Mouse (Mus musculus) small intestine, adult 2 months (tissue): ENCODE data around the gene Zdhhc18. TPM values are rescaled to one million over a fixed set of nuclear protein-coding genes. Genes with fewer than 3 reads are reported as not detected.

Experiments used
- H3K27ac ChIP-seq: fragments of 200-500 bp; 2 replicates; pipeline ENCODE4 v1.5.1; 2012; ENCODE audit warnings: low read depth, low read length, control low read depth, inconsistent platforms; ENCODE audit not compliant: insufficient read depth
- H3K27me3 ChIP-seq: fragments of 200-500 bp; 2 replicates; pipeline ENCODE4 v1.6.1; 2012; ENCODE audit warnings: mild to moderate bottlenecking, moderate library complexity, low read length, inconsistent platforms; ENCODE audit not compliant: control insufficient read depth, insufficient read depth
- H3K36me3 ChIP-seq: fragments of 200-500 bp; 2 replicates; pipeline ENCODE4 v1.6.1; 2012; ENCODE audit warnings: mild to moderate bottlenecking, low read length, control low read depth, inconsistent platforms; ENCODE audit not compliant: control insufficient read depth, insufficient read depth
- H3K4me1 ChIP-seq: fragments of 200-500 bp; 2 replicates; pipeline ENCODE4 v1.6.1; 2012; ENCODE audit warnings: low read length, inconsistent platforms, mixed read lengths; ENCODE audit not compliant: control insufficient read depth, insufficient read depth, insufficient read length
- H3K4me3 ChIP-seq: fragments of 200-500 bp; 2 replicates; pipeline ENCODE4 v1.5.1; 2012; ENCODE audit warnings: low read depth, mild to moderate bottlenecking, control low read depth, inconsistent platforms, low read length, moderate library complexity
- CTCF ChIP-seq: fragments of 200-500 bp; IDR thresholded peaks from 2 replicates; pipeline ENCODE4 v1.5.1; 2012; ENCODE audit warnings: low read depth, mild to moderate bottlenecking, control low read depth, inconsistent platforms, low read length, moderate library complexity, mixed read lengths; ENCODE audit not compliant: insufficient replicate concordance, insufficient read length; ENCODE audit errors: extremely low read depth
- POLR2A ChIP-seq: fragments of 200-500 bp; IDR thresholded peaks from 2 replicates; pipeline ENCODE4 v1.6.1; 2012; ENCODE audit warnings: low read depth, mild to moderate bottlenecking, control low read depth, inconsistent platforms, low read length, moderate library complexity
- WGBS: fragments of 180-500 bp; shearing (Covaris S2); methylation state at CpG from one replicate; pipeline ENCODE4 v1.1.7; 2018; 5-methylcytosine and 5-hydroxymethylcytosine counted together
- polyA plus RNA-seq: library from polyadenylated mRNA; depleted of rRNA; stranded (reverse); fragments of >200 nt; gene quantifications from 2 replicates; pipeline ENCODE4 v1.2.3, GENCODE M21; 2012; rRNA removed

Gene Zdhhc18
- 18.7 and 36.7 TPM in 2 replicates for polyA plus RNA-seq

DNA sequence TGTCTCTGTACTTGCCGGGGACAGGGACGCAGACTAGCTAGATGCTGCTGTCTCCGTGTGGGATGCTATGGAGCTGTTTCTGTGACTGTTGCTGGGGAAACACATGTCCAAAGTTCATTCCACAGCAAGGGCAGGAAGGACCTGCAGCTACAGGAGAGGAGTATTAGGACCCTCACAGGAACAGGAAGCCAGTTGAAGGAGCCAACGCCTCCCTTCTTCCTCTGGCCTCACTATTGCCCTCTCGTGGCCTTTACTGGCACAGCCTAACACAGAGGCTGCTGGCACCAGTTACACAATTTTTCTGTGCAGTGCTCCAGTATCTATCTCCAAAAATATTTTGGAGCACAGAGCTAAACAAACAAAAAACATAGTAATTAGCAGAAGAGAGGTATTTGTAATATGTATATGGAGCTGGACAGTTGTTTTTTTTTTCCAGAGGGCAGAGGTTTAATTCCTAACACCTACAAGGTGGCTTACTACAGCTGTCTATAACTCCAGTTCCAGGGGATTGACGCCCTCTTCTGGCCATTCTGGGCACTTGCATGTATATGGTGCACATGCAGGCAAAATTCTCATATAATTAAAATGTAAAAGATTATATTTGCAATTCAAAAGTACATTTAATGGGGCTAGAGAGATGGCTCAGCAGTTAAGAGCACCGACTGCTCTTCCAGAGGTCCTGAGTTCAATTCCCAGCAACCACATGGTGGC, at the start of gene Zdhhc18:
Gene Zdhhc18 (minus strand): TSS at position 166 of the 711 bp plus-strand sequence.
- TF ChIP-seq POLR2A: 0 out of 2 replicates have a peak, but pooled peaks have one; percentile 37
- peak; percentile 94; the same call in 1 of the 2 replicates for TF ChIP-seq CTCF
- Histone ChIP-seq H3K27ac (peak within 1 kb of the TSS; percentile 52), H3K4me1 (peaks cover 3% of the 10 kb centered on the region; the same call in 1 of the 2 replicates), H3K4me3 (peak within 1 kb of the TSS; percentile 61), H3K36me3 (no peaks in the 10 kb centered on the region), H3K27me3 (no peaks in the 10 kb centered on the region)
- 28% methylated on average over 7 of the region's 7 CpGs for WGBS

DNA sequence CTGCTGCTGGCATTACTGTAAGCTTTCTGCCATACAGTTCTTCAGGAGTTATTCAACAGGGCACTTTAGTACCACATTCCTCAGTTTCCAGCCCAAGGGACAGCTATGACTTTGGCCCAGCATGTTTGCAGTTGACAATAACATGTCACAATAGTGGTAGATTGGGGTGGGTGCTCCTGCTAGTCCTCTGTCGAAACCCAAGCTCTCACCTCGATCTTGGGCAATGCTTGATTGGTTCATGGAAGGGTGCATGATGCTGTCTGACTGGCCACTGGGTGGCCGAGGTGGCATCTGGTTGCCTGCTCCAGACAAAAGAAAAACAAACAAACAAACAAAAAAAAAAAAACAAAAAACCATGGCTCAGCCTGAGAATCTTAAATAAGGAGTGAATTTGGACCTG, 45.4 kb upstream of the Zdhhc18 start:
- no peak overlapping the region for H3K27ac ChIP-seq
- TF ChIP-seq CTCF: no peak
- TF ChIP-seq POLR2A: no peak
- WGBS: 74% methylated on average over 3 of the region's 3 CpGs
- H3K27me3 ChIP-seq: no peaks in the 10 kb centered on the region
- H3K4me1 ChIP-seq: no peaks in the 10 kb centered on the region
- no peak overlapping the region for H3K4me3 ChIP-seq
- H3K36me3 ChIP-seq: peaks cover 62% of the 10 kb centered on the region

DNA sequence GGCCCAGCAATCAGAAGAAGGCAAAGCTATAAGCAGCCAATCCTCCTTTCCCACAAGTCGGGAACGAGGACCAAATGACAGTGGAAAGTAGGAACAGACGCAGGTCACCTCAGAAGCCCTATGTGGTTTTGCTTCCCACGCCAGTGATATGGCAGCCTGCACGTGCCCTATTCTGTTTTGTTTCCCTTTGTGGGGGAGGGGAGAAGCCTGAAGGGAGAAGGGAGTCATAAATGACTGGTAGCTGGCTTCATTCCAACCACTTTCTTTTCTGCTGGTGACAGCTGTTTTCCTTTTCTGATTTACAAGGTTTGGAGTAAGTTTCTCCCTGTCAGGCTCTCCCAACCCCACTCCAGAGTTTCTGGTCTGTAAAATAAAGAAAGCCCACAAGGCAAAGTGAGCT, 40.3 kb upstream of the Zdhhc18 start:
- H3K27me3 ChIP-seq: no peaks in the 10 kb centered on the region
- peaks cover 3% of the 10 kb centered on the region for H3K4me1 ChIP-seq
- H3K4me3 ChIP-seq: no peak overlapping the region
- WGBS: 6% methylated on average over 5 of the region's 5 CpGs
- H3K36me3 ChIP-seq: peaks cover 94% of the 10 kb centered on the region
- no peak overlapping the region for H3K27ac ChIP-seq
- TF ChIP-seq POLR2A (no peak), CTCF (no peak)

DNA sequence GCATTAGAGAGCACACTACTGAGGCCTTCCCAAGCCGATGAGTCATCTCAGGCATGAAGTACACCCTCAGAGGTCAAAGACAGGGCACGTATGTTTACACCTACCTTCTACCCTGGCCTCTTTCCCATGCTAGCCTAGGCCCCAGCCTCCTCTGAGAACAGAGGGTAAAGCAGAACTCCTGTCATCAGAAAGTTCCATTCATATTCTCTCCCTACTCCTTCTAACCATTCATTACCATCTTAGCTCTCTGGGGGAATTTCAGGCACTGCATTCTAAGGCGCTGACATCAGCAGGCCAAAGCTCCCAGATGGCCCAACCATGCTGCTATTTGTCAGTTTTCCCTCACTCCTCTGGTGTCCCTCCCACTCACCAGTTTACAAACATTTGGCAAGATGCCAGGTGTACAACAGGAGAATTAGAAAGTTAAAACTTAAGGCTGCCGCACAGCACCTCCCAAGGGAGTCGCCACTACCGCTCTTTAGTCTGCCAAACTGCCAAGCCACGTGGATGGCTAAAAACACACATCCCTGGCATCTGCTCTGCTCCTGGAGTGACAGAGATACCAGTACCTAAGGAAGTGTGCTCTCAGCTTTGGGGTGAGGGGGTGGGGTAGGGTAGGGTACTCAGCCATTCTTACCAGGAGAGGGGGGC, 38.6 kb upstream of the Zdhhc18 start:
- H3K27me3 ChIP-seq: no peaks in the 10 kb centered on the region
- peaks cover 93% of the 10 kb centered on the region for H3K36me3 ChIP-seq
- 47% methylated on average over 7 of the region's 7 CpGs for whole genome bisulfite sequencing
- H3K4me1 ChIP-seq: peaks cover 3% of the 10 kb centered on the region
- no peak overlapping the region for H3K27ac ChIP-seq
- TF ChIP-seq CTCF: no peak
- no peak for TF ChIP-seq POLR2A
- H3K4me3 ChIP-seq: no peak overlapping the region

DNA sequence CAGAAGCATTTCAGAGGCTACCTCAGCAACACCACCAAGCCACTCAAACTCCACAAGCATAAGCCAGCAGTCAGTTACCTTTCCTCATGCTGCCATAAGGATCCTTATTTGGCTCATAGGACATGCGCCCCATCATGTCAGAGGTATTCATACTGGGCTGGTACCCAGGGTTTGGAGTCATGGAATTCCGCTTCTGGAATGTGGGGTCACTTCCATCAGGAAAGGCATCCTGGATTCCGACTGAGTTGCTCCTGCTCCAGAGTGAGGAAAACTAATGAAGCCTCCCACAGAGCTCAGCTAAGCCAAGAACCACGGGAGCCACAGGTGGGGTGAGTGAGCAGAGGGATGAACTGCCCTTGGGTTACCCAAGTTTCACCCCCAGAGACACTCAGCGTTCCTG, 37.2 kb upstream of the Zdhhc18 start:
- no peak overlapping the region for H3K27ac ChIP-seq
- no peak overlapping the region for H3K4me3 ChIP-seq
- TF ChIP-seq CTCF: no peak
- no peak for TF ChIP-seq POLR2A
- H3K4me1 ChIP-seq: peaks cover 3% of the 10 kb centered on the region
- WGBS: 84% methylated on average over 5 of the region's 5 CpGs
- no peaks in the 10 kb centered on the region for H3K27me3 ChIP-seq
- H3K36me3 ChIP-seq: peaks cover 91% of the 10 kb centered on the region

DNA sequence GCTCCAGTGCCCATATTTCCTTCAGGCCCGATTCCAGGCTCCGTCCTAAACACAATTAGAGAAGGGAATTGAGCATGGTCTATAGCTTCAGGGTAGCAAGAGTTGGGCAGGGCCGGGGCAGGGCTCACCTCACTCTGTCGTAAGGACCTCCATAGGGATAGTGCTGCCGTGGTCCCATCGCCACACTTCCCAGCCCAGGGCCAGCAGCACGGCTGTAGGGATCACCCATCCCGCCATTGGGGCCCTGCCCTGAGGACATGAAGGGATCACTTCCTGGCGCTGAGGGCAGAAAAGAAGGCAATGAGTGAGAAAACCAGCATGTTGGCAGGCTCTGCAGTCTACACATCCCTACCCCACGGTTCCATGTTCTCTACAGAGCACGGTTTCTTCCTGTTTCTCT, 36.6 kb upstream of the Zdhhc18 start:
- Histone ChIP-seq H3K27me3 (no peaks in the 10 kb centered on the region), H3K4me3 (no peak overlapping the region), H3K4me1 (peaks cover 3% of the 10 kb centered on the region), H3K27ac (no peak overlapping the region), H3K36me3 (peaks cover 91% of the 10 kb centered on the region)
- WGBS: 83% methylated on average over 11 of the region's 11 CpGs
- TF ChIP-seq POLR2A: no peak
- no peak for TF ChIP-seq CTCF

DNA sequence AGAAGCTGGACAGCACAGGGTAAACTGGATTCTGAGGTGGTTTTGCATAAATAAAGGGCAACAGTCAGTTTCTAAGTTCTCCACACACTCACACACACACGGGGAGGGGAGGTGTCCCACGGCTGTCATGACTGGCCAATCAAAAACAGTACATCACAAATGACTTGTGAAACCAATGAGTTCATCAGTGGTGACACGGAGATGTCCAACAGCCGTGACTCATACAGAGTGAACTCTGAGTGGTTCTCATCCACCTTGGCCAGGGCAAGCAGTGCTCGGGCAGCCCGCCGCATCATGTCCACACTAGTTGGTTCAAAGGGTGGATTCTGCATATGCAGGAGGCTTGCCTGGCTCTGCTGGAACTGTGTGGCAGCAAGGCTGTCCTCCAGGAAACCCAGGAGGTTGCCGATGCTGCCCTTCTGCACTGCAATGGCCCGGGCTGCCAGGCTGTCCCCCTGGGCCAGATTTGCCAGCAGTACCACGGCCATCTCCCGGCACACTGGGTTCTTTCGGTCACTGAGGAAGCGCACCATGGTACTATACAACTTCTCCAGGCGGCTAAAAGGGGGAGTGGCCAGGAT, 30.3 kb upstream of the Zdhhc18 start:
- no peak for TF ChIP-seq POLR2A
- TF ChIP-seq CTCF: no peak
- WGBS: 80% methylated on average over 14 of the region's 14 CpGs
- Histone ChIP-seq H3K4me1 (peaks cover 6% of the 10 kb centered on the region; the same call in 1 of the 2 replicates), H3K36me3 (peaks cover 56% of the 10 kb centered on the region), H3K27ac (no peak overlapping the region), H3K4me3 (no peak overlapping the region), H3K27me3 (no peaks in the 10 kb centered on the region)
